Mouse (Mus musculus) ES-E14 (cell line): ENCODE measurements around the gene Xpr1.

Experiments used
- HCFC1 ChIP-seq: IDR thresholded peaks from 2 replicates; pipeline ENCODE4 v1.6.1; 2012; ENCODE audit warnings: low read length, inconsistent platforms, borderline replicate concordance; ENCODE audit not compliant: insufficient read depth
- ZC3H11A ChIP-seq: IDR thresholded peaks from 2 replicates; pipeline ENCODE4 v1.6.1; 2012; ENCODE audit warnings: low read depth, mild to moderate bottlenecking, inconsistent platforms, low read length, borderline replicate concordance

- TF ChIP-seq HCFC1 (no peak), ZC3H11A (no peak)
Observed at GRCm38 (mm10) chr1:155247441-155247840, 169.8 kb downstream of the Xpr1 start.
